ENCODE assay signal across 10 mouse cellular contexts in the genomic region with DNA sequence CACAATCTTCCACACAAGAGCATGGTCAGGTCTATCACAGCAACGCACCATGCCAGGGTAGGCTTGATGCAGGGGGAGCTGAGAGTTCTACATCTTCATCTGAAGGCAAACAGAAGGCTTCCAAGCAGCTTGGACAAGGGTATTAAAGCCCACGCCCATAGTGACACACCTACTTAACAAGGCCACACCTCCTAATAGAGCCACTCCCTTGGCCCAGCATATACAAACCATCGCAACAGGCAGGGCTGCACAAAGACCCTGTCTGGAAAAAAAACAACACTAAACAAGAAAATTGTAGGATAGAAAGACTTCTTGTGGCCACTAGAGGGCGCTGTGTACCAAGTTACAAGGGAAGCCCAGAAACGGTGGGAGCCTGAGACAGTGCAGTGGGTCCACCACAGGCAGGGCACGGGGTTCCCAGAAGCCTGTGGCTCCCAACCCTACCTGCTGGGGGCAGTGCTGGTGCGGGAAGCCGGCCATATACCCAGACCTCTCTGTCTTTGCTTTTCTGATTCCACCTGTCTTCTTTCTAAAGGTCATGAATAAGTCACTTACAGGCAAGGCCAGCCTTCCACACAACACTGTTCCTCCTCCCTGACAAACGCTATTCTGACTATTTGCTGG. TPM values are rescaled to one million over a fixed set of nuclear protein-coding genes. Genes with fewer than 3 reads are reported as not detected.
A peak's percentile ranks its signal among the peaks of the same experiment; 100 is the strongest.
DNase-seq lines count a peak whose midpoint lies in the region; ATAC-seq and TF ChIP-seq lines count a peak whose summit lies in the region.
"Had no signal": no experiment of that assay in that cellular context is flagged by ENCODE, and none has a peak within 500 bp of the region (broad histone marks: within the 10 kb centered on the region; RNA-seq: fewer than 3 reads in every experiment).

No protein-coding gene starts in this region.

- WGBS in forebrain, postnatal 0 days = 16% methylated on average over 9 of the region's 9 CpGs
- 21% methylated on average over 9 of the region's 9 CpGs for WGBS in forebrain, embryonic 13.5 days
- 20% methylated on average over 9 of the region's 9 CpGs for WGBS in embryonic facial prominence, embryonic 10.5 days
- WGBS in midbrain, embryonic 14.5 days = 20% methylated on average over 9 of the region's 9 CpGs

- no peak overlapping the region for H3K4me3 ChIP-seq in forebrain, postnatal 0 days (ENCODE audit: low read depth, low read length)
- no peak overlapping the region for H3K4me3 ChIP-seq in forebrain, embryonic 13.5 days
- H3K4me3 ChIP-seq in embryonic facial prominence, embryonic 10.5 days = no peak overlapping the region
- H3K4me3 ChIP-seq in midbrain, embryonic 14.5 days (replicated peaks; ENCODE audit: low read depth, low read length) = no peak overlapping the region
- H3K4me3 ChIP-seq: embryonic facial prominence, embryonic 12.5 days; neural tube, embryonic 12.5 days had no signal

- DNase-seq in forebrain, postnatal 0 days = peak; percentile 38
- DNase-seq in 3T3-L1 (ENCODE audit: low read depth, low spot score) (peak; percentile 81), WW6 (ENCODE audit: low read depth, low spot score) (peak; percentile 90)
- DNase-seq in embryonic facial prominence, embryonic 10.5 days (ENCODE audit: low spot score) = peak; percentile 71
- peak; percentile 45 to 80 for DNase-seq in kidney, postnatal 36 days
- peak; percentile 63 for DNase-seq in midbrain, embryonic 14.5 days
- peak; percentile 67 to 79 for DNase-seq in thymus, postnatal 10 days (ENCODE audit: low spot score in 2 of 2)

- peak; percentile 34; the same call in 1 of the 2 replicates for ATAC-seq in forebrain, postnatal 0 days
- no peak for ATAC-seq in forebrain, embryonic 13.5 days
- ATAC-seq in midbrain, embryonic 14.5 days (ENCODE audit: low FRiP score, low TSS enrichment) = no peak

- H3K36me3 ChIP-seq in forebrain, postnatal 0 days (ENCODE audit: insufficient read depth) = no peaks in the 10 kb centered on the region
- H3K36me3 ChIP-seq in forebrain, embryonic 13.5 days (ENCODE audit: poor library complexity, severe bottlenecking) = no peaks in the 10 kb centered on the region
- no peaks in the 10 kb centered on the region for H3K36me3 ChIP-seq in embryonic facial prominence, embryonic 10.5 days (replicated peaks)
- H3K36me3 ChIP-seq in midbrain, embryonic 14.5 days (ENCODE audit: control insufficient read depth, insufficient read depth, low read length) = no peaks in the 10 kb centered on the region
- H3K36me3 ChIP-seq: embryonic facial prominence, embryonic 12.5 days; neural tube, embryonic 12.5 days had no signal

- TF ChIP-seq CTCF in forebrain, postnatal 0 days (IDR thresholded peaks at IDR 0.05; ENCODE audit: low read depth) = peak; percentile 64

- H3K4me2 ChIP-seq in forebrain, postnatal 0 days (ENCODE audit: low read depth) = no peak overlapping the region
- no peak overlapping the region for H3K4me2 ChIP-seq in forebrain, embryonic 13.5 days
- no peak overlapping the region for H3K4me2 ChIP-seq in midbrain, embryonic 14.5 days (ENCODE audit: low read length)
- H3K4me2 ChIP-seq: embryonic facial prominence, embryonic 12.5 days; neural tube, embryonic 12.5 days had no signal

- no peak overlapping the region for H3K27ac ChIP-seq in forebrain, postnatal 0 days (ENCODE audit: low read depth, low read length)
- no peak overlapping the region for H3K27ac ChIP-seq in forebrain, embryonic 13.5 days
- no peak overlapping the region for H3K27ac ChIP-seq in embryonic facial prominence, embryonic 10.5 days (replicated peaks)
- no peak overlapping the region for H3K27ac ChIP-seq in midbrain, embryonic 14.5 days (replicated peaks; ENCODE audit: low read depth, low read length)
- H3K27ac ChIP-seq: embryonic facial prominence, embryonic 12.5 days; neural tube, embryonic 12.5 days had no signal

- H3K4me1 ChIP-seq in forebrain, postnatal 0 days (ENCODE audit: insufficient read depth) = no peaks in the 10 kb centered on the region
- no peaks in the 10 kb centered on the region for H3K4me1 ChIP-seq in forebrain, embryonic 13.5 days
- no peaks in the 10 kb centered on the region for H3K4me1 ChIP-seq in embryonic facial prominence, embryonic 10.5 days
- no peaks in the 10 kb centered on the region for H3K4me1 ChIP-seq in midbrain, embryonic 14.5 days (ENCODE audit: control insufficient read depth, insufficient read depth, low read length)
- H3K4me1 ChIP-seq: embryonic facial prominence, embryonic 12.5 days; neural tube, embryonic 12.5 days had no signal

- H3K27me3 ChIP-seq in forebrain, postnatal 0 days (ENCODE audit: insufficient read depth, low read length) = no peaks in the 10 kb centered on the region
- H3K27me3 ChIP-seq in forebrain, embryonic 13.5 days = no peaks in the 10 kb centered on the region
- H3K27me3 ChIP-seq in embryonic facial prominence, embryonic 10.5 days (replicated peaks; ENCODE audit: low read depth, poor library complexity, severe bottlenecking) = no peaks in the 10 kb centered on the region
- H3K27me3 ChIP-seq in midbrain, embryonic 14.5 days (ENCODE audit: control insufficient read depth, insufficient read depth, low read length) = no peaks in the 10 kb centered on the region
- H3K27me3 ChIP-seq: embryonic facial prominence, embryonic 12.5 days; neural tube, embryonic 12.5 days had no signal

- no peak overlapping the region for H3K9ac ChIP-seq in forebrain, postnatal 0 days
- H3K9ac ChIP-seq in forebrain, embryonic 13.5 days = no peak overlapping the region
- H3K9ac ChIP-seq in midbrain, embryonic 14.5 days (replicated peaks; ENCODE audit: low read length) = no peak overlapping the region
- H3K9ac ChIP-seq: embryonic facial prominence, embryonic 12.5 days; neural tube, embryonic 12.5 days had no signal

- H3K9me3 ChIP-seq in forebrain, postnatal 0 days (ENCODE audit: low read length) = 0 out of 2 replicates have a peak, but pooled peaks cover 5% of the 10 kb centered on the region
- H3K9me3 ChIP-seq in forebrain, embryonic 13.5 days (replicated peaks) = no peaks in the 10 kb centered on the region
- no peaks in the 10 kb centered on the region for H3K9me3 ChIP-seq in embryonic facial prominence, embryonic 10.5 days
- no peaks in the 10 kb centered on the region for H3K9me3 ChIP-seq in midbrain, embryonic 14.5 days (ENCODE audit: control insufficient read depth, low read length)
- H3K9me3 ChIP-seq: embryonic facial prominence, embryonic 12.5 days; neural tube, embryonic 12.5 days had no signal

RNA-seq across cellular contexts. Expression of gene Lefty2, which starts 18.9 kb away (rescaled TPM):
- 21.1 and 21.2 TPM in 2 replicates for total RNA-seq in forebrain, postnatal 0 days (2014; rRNA removed)
- polyA plus RNA-seq in forebrain, postnatal 0 days (2015; fragmentation: Nextera tagmentation; extraction: Ambion mirVana) = 11.3 and 17.3 TPM in 2 replicates
- polyA plus RNA-seq in forebrain, embryonic 13.5 days (2015; fragmentation: Nextera tagmentation; extraction: Ambion mirVana) = 0.41 and 0.94 TPM in 2 replicates
- polyA plus RNA-seq in embryonic facial prominence, embryonic 10.5 days (2016; fragmentation: Nextera tagmentation; extraction: Ambion mirVana) = not detected in 2 replicates
- polyA plus RNA-seq in midbrain, embryonic 14.5 days (2014; fragmentation: Nextera tagmentation; extraction: Ambion mirVana) = 1.3 and 2.0 TPM in 2 replicates
- polyA plus RNA-seq: neural tube, embryonic 12.5 days had no signal

RNA-seq across cellular contexts. Expression of gene Sde2, which starts 23.0 kb away (rescaled TPM):
- 16.3 and 19.6 TPM in 2 replicates for total RNA-seq in forebrain, postnatal 0 days (2014; rRNA removed)
- 17.8 and 24.8 TPM in 2 replicates for polyA plus RNA-seq in forebrain, postnatal 0 days (2015; fragmentation: Nextera tagmentation; extraction: Ambion mirVana)
- polyA plus RNA-seq in forebrain, embryonic 13.5 days (2015; fragmentation: Nextera tagmentation; extraction: Ambion mirVana) = 32.7 and 33.8 TPM in 2 replicates
- 45.4 and 46.8 TPM in 2 replicates for polyA plus RNA-seq in embryonic facial prominence, embryonic 10.5 days (2016; fragmentation: Nextera tagmentation; extraction: Ambion mirVana)
- polyA plus RNA-seq in midbrain, embryonic 14.5 days (2014; fragmentation: Nextera tagmentation; extraction: Ambion mirVana) = 26.1 and 28.7 TPM in 2 replicates

RNA-seq across cellular contexts. Expression of gene Pycr2, which starts 30.1 kb away (rescaled TPM):
- total RNA-seq in forebrain, postnatal 0 days (2014; rRNA removed) = 64.2 and 81.2 TPM in 2 replicates
- 68.4 and 70.5 TPM in 2 replicates for polyA plus RNA-seq in forebrain, postnatal 0 days (2015; fragmentation: Nextera tagmentation; extraction: Ambion mirVana)
- 90.6 and 101 TPM in 2 replicates for polyA plus RNA-seq in forebrain, embryonic 13.5 days (2015; fragmentation: Nextera tagmentation; extraction: Ambion mirVana)
- 141 and 149 TPM in 2 replicates for polyA plus RNA-seq in embryonic facial prominence, embryonic 10.5 days (2016; fragmentation: Nextera tagmentation; extraction: Ambion mirVana)
- 67.2 and 69.9 TPM in 2 replicates for polyA plus RNA-seq in midbrain, embryonic 14.5 days (2014; fragmentation: Nextera tagmentation; extraction: Ambion mirVana)

Comparison
In these comparisons a context has a peak if more than half of its experiments do, and no peak if none do; other contexts are left out.
1. DNase-seq: peak in every context shown above with its lines; median percentile 90 in WW6; 81 in 3T3-L1; 73 in thymus, postnatal 10 days; 71 in embryonic facial prominence, embryonic 10.5 days; 63 in midbrain, embryonic 14.5 days; 62 in kidney, postnatal 36 days; 38 in forebrain, postnatal 0 days.